ENCODE assay signal across 24 mouse cellular contexts in the genomic region with DNA sequence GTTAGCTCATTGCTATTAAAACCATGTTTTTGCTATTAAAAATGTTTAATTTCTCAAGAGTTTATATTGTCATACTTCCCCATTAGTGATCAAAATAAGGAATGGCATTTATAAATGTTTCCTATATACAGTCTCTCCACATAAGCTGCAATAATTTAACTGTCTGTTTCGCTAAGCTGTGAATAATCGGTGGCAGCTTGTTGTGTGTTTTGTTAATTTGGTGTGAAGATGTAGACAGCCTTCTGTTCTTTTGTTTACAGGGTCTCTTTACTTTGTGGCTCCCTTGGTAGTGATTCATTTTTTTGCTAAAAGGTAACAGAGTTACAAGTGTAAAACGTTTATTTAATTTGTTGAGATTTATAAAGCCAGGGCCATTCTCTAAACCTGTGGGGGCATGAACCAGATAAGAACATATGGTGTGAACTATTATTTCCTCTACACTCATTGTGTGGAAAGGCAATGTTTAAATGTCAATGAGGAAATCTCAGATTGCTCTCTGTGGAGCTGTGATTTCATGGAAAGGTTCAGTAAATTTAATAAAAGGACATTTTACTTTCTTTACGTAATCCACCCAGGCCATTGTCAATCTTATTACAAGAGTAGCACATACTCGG.
DNase-seq lines count a peak whose midpoint lies in the region; ATAC-seq lines count a peak whose summit lies in the region.
"Had no signal": no experiment of that assay in that cellular context is flagged by ENCODE, and none has a peak within 500 bp of the region (broad histone marks: within the 10 kb centered on the region; RNA-seq: fewer than 3 reads in every experiment).

No protein-coding gene starts in this region.

- H3K36me3 ChIP-seq in forebrain, embryonic 13.5 days (ENCODE audit: poor library complexity, severe bottlenecking) = no peaks in the 10 kb centered on the region
- no peaks in the 10 kb centered on the region for H3K36me3 ChIP-seq in forebrain, embryonic 11.5 days (ENCODE audit: control insufficient read depth, insufficient read depth, low read length)
- no peaks in the 10 kb centered on the region for H3K36me3 ChIP-seq in forebrain, embryonic 16.5 days (ENCODE audit: control insufficient read depth, insufficient read depth)
- H3K36me3 ChIP-seq in forebrain, embryonic 10.5 days (replicated peaks) = no peaks in the 10 kb centered on the region
- no peaks in the 10 kb centered on the region for H3K36me3 ChIP-seq in neural tube, embryonic 12.5 days
- no peaks in the 10 kb centered on the region for H3K36me3 ChIP-seq in neural tube, embryonic 15.5 days
- H3K36me3 ChIP-seq: G1E; heart, embryonic 12.5 days; heart, embryonic 15.5 days; hindbrain, embryonic 10.5 days; hindbrain, embryonic 15.5 days had no signal

- H3K4me1 ChIP-seq in forebrain, embryonic 13.5 days = no peaks in the 10 kb centered on the region
- no peaks in the 10 kb centered on the region for H3K4me1 ChIP-seq in forebrain, embryonic 11.5 days (replicated peaks; ENCODE audit: control insufficient read depth, insufficient read depth, low read length)
- no peaks in the 10 kb centered on the region for H3K4me1 ChIP-seq in forebrain, embryonic 16.5 days (replicated peaks; ENCODE audit: control insufficient read depth, insufficient read depth, low read length)
- no peaks in the 10 kb centered on the region for H3K4me1 ChIP-seq in forebrain, embryonic 10.5 days
- H3K4me1 ChIP-seq in neural tube, embryonic 12.5 days = no peaks in the 10 kb centered on the region
- H3K4me1 ChIP-seq in neural tube, embryonic 15.5 days = no peaks in the 10 kb centered on the region
- H3K4me1 ChIP-seq: heart, embryonic 12.5 days; heart, embryonic 15.5 days; hindbrain, embryonic 10.5 days; hindbrain, embryonic 15.5 days had no signal

- no peak overlapping the region for H3K4me2 ChIP-seq in forebrain, embryonic 13.5 days
- H3K4me2 ChIP-seq in forebrain, embryonic 11.5 days (ENCODE audit: low read depth, low read length, severe bottlenecking) = no peak overlapping the region
- H3K4me2 ChIP-seq in forebrain, embryonic 16.5 days (ENCODE audit: low read length) = no peak overlapping the region
- no peak overlapping the region for H3K4me2 ChIP-seq in neural tube, embryonic 12.5 days (replicated peaks)
- no peak overlapping the region for H3K4me2 ChIP-seq in neural tube, embryonic 15.5 days
- H3K4me2 ChIP-seq: heart, embryonic 12.5 days; heart, embryonic 15.5 days; hindbrain, embryonic 15.5 days had no signal

- H3K9me3 ChIP-seq in forebrain, embryonic 13.5 days (replicated peaks) = no peaks in the 10 kb centered on the region
- H3K9me3 ChIP-seq in forebrain, embryonic 11.5 days (ENCODE audit: control insufficient read depth, low read length) = no peaks in the 10 kb centered on the region
- no peaks in the 10 kb centered on the region for H3K9me3 ChIP-seq in forebrain, embryonic 16.5 days (ENCODE audit: control insufficient read depth, low read length)
- no peaks in the 10 kb centered on the region for H3K9me3 ChIP-seq in forebrain, embryonic 10.5 days
- no peaks in the 10 kb centered on the region for H3K9me3 ChIP-seq in neural tube, embryonic 12.5 days
- no peaks in the 10 kb centered on the region for H3K9me3 ChIP-seq in neural tube, embryonic 15.5 days (replicated peaks)
- H3K9me3 ChIP-seq: G1E; heart, embryonic 12.5 days; heart, embryonic 15.5 days; hindbrain, embryonic 10.5 days; hindbrain, embryonic 15.5 days had no signal

- no peak overlapping the region for H3K4me3 ChIP-seq in forebrain, embryonic 13.5 days
- H3K4me3 ChIP-seq in forebrain, embryonic 11.5 days (ENCODE audit: low read depth, low read length) = no peak overlapping the region
- H3K4me3 ChIP-seq in forebrain, embryonic 16.5 days (replicated peaks; ENCODE audit: low read length) = no peak overlapping the region
- no peak overlapping the region for H3K4me3 ChIP-seq in forebrain, embryonic 10.5 days
- H3K4me3 ChIP-seq in neural tube, embryonic 12.5 days = no peak overlapping the region
- H3K4me3 ChIP-seq in neural tube, embryonic 15.5 days (replicated peaks) = no peak overlapping the region
- H3K4me3 ChIP-seq: heart, embryonic 12.5 days; heart, embryonic 15.5 days; hindbrain, embryonic 10.5 days; hindbrain, embryonic 15.5 days had no signal

- DNase-seq in forebrain, embryonic 11.5 days (ENCODE audit: low spot score) = no peak
- no peak for DNase-seq in forebrain, embryonic 10.5 days (ENCODE audit: extremely low spot score, low spot score)
- no peak for DNase-seq in cerebellum, postnatal 4 days (ENCODE audit: low spot score in 2 of 2)
- DNase-seq: adrenal gland, adult 2 months; adrenal gland, postnatal 14 days; cerebellum, adult 11-12 months; cerebellum, adult 8-10 months; cerebellum, postnatal 10 days; cerebellum, postnatal 36 days; gastrocnemius, postnatal 25 days; heart, adult 18-20 months; heart, postnatal 10 days; heart, postnatal 36 days had no signal

- no peak overlapping the region for H3K27ac ChIP-seq in forebrain, embryonic 13.5 days
- no peak overlapping the region for H3K27ac ChIP-seq in forebrain, embryonic 11.5 days (ENCODE audit: low read depth, low read length)
- no peak overlapping the region for H3K27ac ChIP-seq in forebrain, embryonic 16.5 days (ENCODE audit: low read length)
- no peak overlapping the region for H3K27ac ChIP-seq in forebrain, embryonic 10.5 days
- H3K27ac ChIP-seq in neural tube, embryonic 12.5 days = no peak overlapping the region
- no peak overlapping the region for H3K27ac ChIP-seq in neural tube, embryonic 15.5 days (replicated peaks)
- H3K27ac ChIP-seq: heart, embryonic 15.5 days; hindbrain, embryonic 10.5 days; hindbrain, embryonic 15.5 days had no signal

- H3K9ac ChIP-seq in forebrain, embryonic 13.5 days = no peak overlapping the region
- H3K9ac ChIP-seq in forebrain, embryonic 11.5 days (ENCODE audit: low read length) = no peak overlapping the region
- H3K9ac ChIP-seq in forebrain, embryonic 16.5 days (replicated peaks; ENCODE audit: low read depth, low read length) = no peak overlapping the region
- H3K9ac ChIP-seq in neural tube, embryonic 12.5 days = no peak overlapping the region
- H3K9ac ChIP-seq in neural tube, embryonic 15.5 days (replicated peaks) = no peak overlapping the region
- H3K9ac ChIP-seq: heart, embryonic 12.5 days; heart, embryonic 15.5 days; hindbrain, embryonic 15.5 days had no signal

- no peaks in the 10 kb centered on the region for H3K27me3 ChIP-seq in forebrain, embryonic 13.5 days
- no peaks in the 10 kb centered on the region for H3K27me3 ChIP-seq in forebrain, embryonic 11.5 days (ENCODE audit: control insufficient read depth, insufficient read depth, low read length)
- H3K27me3 ChIP-seq in forebrain, embryonic 16.5 days (replicated peaks; ENCODE audit: control insufficient read depth, insufficient read depth, low read length) = no peaks in the 10 kb centered on the region
- no peaks in the 10 kb centered on the region for H3K27me3 ChIP-seq in forebrain, embryonic 10.5 days (ENCODE audit: poor library complexity, severe bottlenecking)
- no peaks in the 10 kb centered on the region for H3K27me3 ChIP-seq in neural tube, embryonic 12.5 days (replicated peaks)
- no peaks in the 10 kb centered on the region for H3K27me3 ChIP-seq in neural tube, embryonic 15.5 days (replicated peaks)
- H3K27me3 ChIP-seq: CH12.LX; heart, embryonic 12.5 days; heart, embryonic 15.5 days had no signal

- ATAC-seq in forebrain, embryonic 13.5 days = peak; percentile 51; the same call in 1 of the 2 replicates
- ATAC-seq in forebrain, embryonic 11.5 days (replicated peaks; ENCODE audit: low FRiP score) = no peak
- ATAC-seq in forebrain, embryonic 16.5 days = peak; percentile 67
- peak; percentile 70; the same call in 1 of the 2 replicates for ATAC-seq in neural tube, embryonic 12.5 days (ENCODE audit: low FRiP score, low read depth)
- ATAC-seq in neural tube, embryonic 15.5 days (ENCODE audit: low FRiP score) = no peak
- ATAC-seq: intestine, postnatal 0 days had no signal

- 55% methylated on average over 5 of the region's 5 CpGs for WGBS in forebrain, embryonic 13.5 days
- WGBS in forebrain, embryonic 11.5 days = 71% methylated on average over 5 of the region's 5 CpGs
- 40% methylated on average over 5 of the region's 5 CpGs for WGBS in forebrain, embryonic 16.5 days
- 79% methylated on average over 5 of the region's 5 CpGs for WGBS in forebrain, embryonic 10.5 days
- WGBS in neural tube, embryonic 12.5 days = 43% methylated on average over 5 of the region's 5 CpGs
- 26% methylated on average over 5 of the region's 5 CpGs for WGBS in neural tube, embryonic 15.5 days

Comparison
In these comparisons a context has a peak if more than half of its experiments do, and no peak if none do; other contexts are left out.
1. ATAC-seq: peak in forebrain, embryonic 13.5 days (single experiment), forebrain, embryonic 16.5 days (single experiment) and neural tube, embryonic 12.5 days (single experiment); none in forebrain, embryonic 11.5 days (single experiment) and neural tube, embryonic 15.5 days (single experiment).